Mouse (Mus musculus) layer of hippocampus, adult 9-11 months (tissue): ENCODE data around the gene Arrdc3.
"Not testable (repeated sequence)": the region's sequence is repeated elsewhere in the genome, so short reads cannot be mapped to it uniquely, and the experiment has no call there.

ENCODE experiments used
- DNase-seq: peaks from one replicate; pipeline ENCODE4 v3.0.0; 2022

The Arrdc3 gene

GRCm38 (mm10) chr13:80883190-80883589, at the start of gene Arrdc3:
TSS of gene Arrdc3 (plus strand) at chr13:80883384.
- DNase-seq: peak; percentile 97

- no peak for DNase-seq
Measured at GRCm38 (mm10) chr13:80862215-80862614, 21.0 kb upstream of the Arrdc3 start.

- no peak for DNase-seq
Measured at GRCm38 (mm10) chr13:80864195-80864594, 19.0 kb upstream of the Arrdc3 start.

GRCm38 (mm10) chr13:80875126-80875525, 8.1 kb upstream of the Arrdc3 start:
- no peak for DNase-seq

- DNase-seq: peak; percentile 72
Measured at GRCm38 (mm10) chr13:80880756-80881155, 2.4 kb upstream of the Arrdc3 start.

GRCm38 (mm10) chr13:80881722-80882500, 1.3 kb upstream of the Arrdc3 start:
- peak; percentile 60 for DNase-seq

GRCm38 (mm10) chr13:80882716-80883135, 458 bp upstream of the Arrdc3 start:
- no peak for DNase-seq

- DNase-seq: no peak
Measured at GRCm38 (mm10) chr13:80883649-80884376, 629 bp downstream of the Arrdc3 start.

GRCm38 (mm10) chr13:80884377-80884983, 1.3 kb downstream of the Arrdc3 start:
- DNase-seq: peak; percentile 87

GRCm38 (mm10) chr13:80885103-80885833, 2.1 kb downstream of the Arrdc3 start:
- peak; percentile 96 for DNase-seq

- peak; percentile 95 for DNase-seq
Measured at GRCm38 (mm10) chr13:80885834-80886663, 2.9 kb downstream of the Arrdc3 start.

GRCm38 (mm10) chr13:80886664-80887210, 3.6 kb downstream of the Arrdc3 start:
- no peak for DNase-seq

- DNase-seq: no peak
Measured at GRCm38 (mm10) chr13:80887842-80888241, 4.7 kb downstream of the Arrdc3 start.

- DNase-seq: not testable (repeated sequence)
Measured at GRCm38 (mm10) chr13:80894928-80895327, 11.7 kb downstream of the Arrdc3 start.

GRCm38 (mm10) chr13:80897411-80897810, 14.2 kb downstream of the Arrdc3 start:
- DNase-seq: no peak

GRCm38 (mm10) chr13:80898095-80898494, 14.9 kb downstream of the Arrdc3 start:
- no peak for DNase-seq

- DNase-seq: no peak
Measured at GRCm38 (mm10) chr13:80899435-80900029, 16.3 kb downstream of the Arrdc3 start.

GRCm38 (mm10) chr13:80901432-80901831, 18.2 kb downstream of the Arrdc3 start:
- DNase-seq: no peak

GRCm38 (mm10) chr13:80902796-80903195, 19.6 kb downstream of the Arrdc3 start:
- DNase-seq: no peak

GRCm38 (mm10) chr13:80913361-80913760, 30.2 kb downstream of the Arrdc3 start:
- DNase-seq: no peak

- DNase-seq: no peak
Measured at GRCm38 (mm10) chr13:80920939-80921338, 37.8 kb downstream of the Arrdc3 start.
